Mouse (Mus musculus): ENCODE data around the gene Crlf1.

Gene Crlf1

GRCm38 (mm10) chr8:70551558-70552161 is 58.7 kb downstream of the Crlf1 start:
- DNase-seq (ENCODE audit: low read depth, low spot score), result no peak

- DNase-seq (ENCODE audit: low read depth, low spot score), result no peak
Observed at GRCm38 (mm10) chr8:70552836-70553235, 59.9 kb downstream of the Crlf1 start.

All from embryo, embryonic 11.5 days (tissue).